Mouse (Mus musculus): ENCODE data around the gene Hesx1. TPM values are rescaled to one million over a fixed set of nuclear protein-coding genes. Genes with fewer than 3 reads are reported as not detected.
"Not testable (repeated sequence)": the region's sequence is repeated elsewhere in the genome, so short reads cannot be mapped to it uniquely, and the experiment has no call there.

Hesx1 gene
- 17.0 and 17.7 TPM in 2 replicates for polyA plus RNA-seq (2015; fragmentation: Nextera tagmentation; extraction: Ambion mirVana)

- 2% methylated on average over 16 of the region's 16 CpGs for WGBS (ENCODE audit: insufficient replicate concordance)
- Histone ChIP-seq H3K36me3 (no peaks in the 10 kb centered on the region), H3K4me1 (replicated peaks) (peaks cover 21% of the 10 kb centered on the region), H3K4me3 (replicated peaks) (peak within 1 kb of the TSS; percentile 38), H3K27ac (no peak within 1 kb of the TSS), H3K9ac (peak within 1 kb of the TSS; percentile 14), H3K9me3 (replicated peaks) (no peaks in the 10 kb centered on the region), H3K27me3 (no peaks in the 10 kb centered on the region), H3K4me2 (peak within 1 kb of the TSS; percentile 56)
- DNase-seq (peak; percentile 10), ATAC-seq (ENCODE audit: low read depth) (peak; percentile 74)
Observed at GRCm38 (mm10) chr14:26994211-26994741, at the start of gene Hesx1. Hesx1 (plus strand) TSS chr14:26994416.

- H3K4me1 ChIP-seq (replicated peaks); H3K9ac ChIP-seq; H3K27ac ChIP-seq; DNase-seq; H3K9me3 ChIP-seq (replicated peaks); H3K27me3 ChIP-seq; H3K36me3 ChIP-seq; ATAC-seq (ENCODE audit: low read depth); H3K4me2 ChIP-seq; H3K4me3 ChIP-seq (replicated peaks): not testable (repeated sequence)
- WGBS (ENCODE audit: insufficient replicate concordance), result 91% methylated on average over 2 of the region's 2 CpGs
Observed at GRCm38 (mm10) chr14:26956139-26956538, 38.1 kb upstream of the Hesx1 start.

- Histone ChIP-seq H3K4me1 (replicated peaks) (no peaks in the 10 kb centered on the region), H3K4me2 (no peak overlapping the region), H3K36me3 (0 out of 2 replicates have a peak, but pooled peaks cover 2% of the 10 kb centered on the region), H3K4me3 (replicated peaks) (no peak overlapping the region), H3K9ac (no peak overlapping the region), H3K27ac (no peak overlapping the region), H3K9me3 (replicated peaks) (no peaks in the 10 kb centered on the region), H3K27me3 (no peaks in the 10 kb centered on the region)
- ATAC-seq (ENCODE audit: low read depth) (no peak), DNase-seq (no peak)
- WGBS (ENCODE audit: insufficient replicate concordance), result 44% methylated on average over 1 of the region's 1 CpGs
Observed at GRCm38 (mm10) chr14:26960518-26960917, 33.7 kb upstream of the Hesx1 start.

DNA sequence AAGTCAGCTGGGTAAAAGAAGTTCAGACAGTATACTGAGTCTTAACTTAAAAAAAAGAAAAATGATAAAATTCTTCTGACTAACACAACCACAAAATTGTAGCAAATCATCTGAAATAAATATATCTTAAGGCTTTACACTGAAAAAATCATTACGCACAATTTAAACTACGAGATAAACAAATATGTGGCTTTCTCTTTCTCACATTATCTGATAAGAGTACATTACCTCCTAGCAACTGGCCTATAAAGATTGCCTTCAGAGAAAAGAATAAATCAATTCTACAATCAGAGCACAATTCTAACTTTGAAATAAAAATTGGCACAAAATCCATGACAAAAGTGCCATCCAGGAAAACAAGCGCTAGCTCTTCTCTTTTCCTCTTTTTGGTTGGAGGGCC lies 25.1 kb upstream of the Hesx1 start:
- Histone ChIP-seq H3K4me1 (replicated peaks) (peaks cover 31% of the 10 kb centered on the region), H3K27ac (no peak overlapping the region), H3K4me2 (peak overlapping the region; percentile 100), H3K9me3 (replicated peaks) (no peaks in the 10 kb centered on the region), H3K36me3 (no peaks in the 10 kb centered on the region), H3K4me3 (replicated peaks) (peak overlapping the region; percentile 87), H3K27me3 (0 out of 2 replicates have a peak, but pooled peaks cover 3% of the 10 kb centered on the region), H3K9ac (peak overlapping the region; percentile 87; the same call in 1 of the 2 replicates)
- ATAC-seq (ENCODE audit: low read depth) (no peak), DNase-seq (no peak)
- WGBS (ENCODE audit: insufficient replicate concordance), result 45% methylated on average over 3 of the region's 3 CpGs

- WGBS (ENCODE audit: insufficient replicate concordance), result under 1% methylated on average over 61 of the region's 62 CpGs
- peak overlapping the region; percentile 58; the same call in 1 of the 2 replicates for H3K27ac ChIP-seq
- peak overlapping the region; percentile 87 for H3K9ac ChIP-seq
- H3K9me3 ChIP-seq (replicated peaks), result no peaks in the 10 kb centered on the region
- H3K27me3 ChIP-seq, result 0 out of 2 replicates have a peak, but pooled peaks cover 3% of the 10 kb centered on the region
- H3K4me2 ChIP-seq, result peak overlapping the region; percentile 100
- ATAC-seq (ENCODE audit: low read depth) (peak; percentile 73), DNase-seq (peak; percentile 40)
- H3K4me3 ChIP-seq (replicated peaks), result peak overlapping the region; percentile 87
- H3K4me1 ChIP-seq (replicated peaks), result peaks cover 31% of the 10 kb centered on the region
- no peaks in the 10 kb centered on the region for H3K36me3 ChIP-seq
Observed at GRCm38 (mm10) chr14:26969856-26970407, 24.3 kb upstream of the Hesx1 start.

GRCm38 (mm10) chr14:26970439-26970932 lies 23.7 kb upstream of the Hesx1 start:
- under 1% methylated on average over 51 of the region's 53 CpGs for WGBS (ENCODE audit: insufficient replicate concordance)
- Histone ChIP-seq H3K36me3 (no peaks in the 10 kb centered on the region), H3K4me3 (replicated peaks) (peak overlapping the region; percentile 87), H3K9me3 (replicated peaks) (no peaks in the 10 kb centered on the region), H3K27me3 (0 out of 2 replicates have a peak, but pooled peaks cover 3% of the 10 kb centered on the region), H3K9ac (peak overlapping the region; percentile 87), H3K4me2 (peak overlapping the region; percentile 100), H3K27ac (peak overlapping the region; percentile 58; the same call in 1 of the 2 replicates), H3K4me1 (replicated peaks) (peaks cover 31% of the 10 kb centered on the region)
- DNase-seq (peak; percentile 88), ATAC-seq (ENCODE audit: low read depth) (peak; percentile 98)

DNA sequence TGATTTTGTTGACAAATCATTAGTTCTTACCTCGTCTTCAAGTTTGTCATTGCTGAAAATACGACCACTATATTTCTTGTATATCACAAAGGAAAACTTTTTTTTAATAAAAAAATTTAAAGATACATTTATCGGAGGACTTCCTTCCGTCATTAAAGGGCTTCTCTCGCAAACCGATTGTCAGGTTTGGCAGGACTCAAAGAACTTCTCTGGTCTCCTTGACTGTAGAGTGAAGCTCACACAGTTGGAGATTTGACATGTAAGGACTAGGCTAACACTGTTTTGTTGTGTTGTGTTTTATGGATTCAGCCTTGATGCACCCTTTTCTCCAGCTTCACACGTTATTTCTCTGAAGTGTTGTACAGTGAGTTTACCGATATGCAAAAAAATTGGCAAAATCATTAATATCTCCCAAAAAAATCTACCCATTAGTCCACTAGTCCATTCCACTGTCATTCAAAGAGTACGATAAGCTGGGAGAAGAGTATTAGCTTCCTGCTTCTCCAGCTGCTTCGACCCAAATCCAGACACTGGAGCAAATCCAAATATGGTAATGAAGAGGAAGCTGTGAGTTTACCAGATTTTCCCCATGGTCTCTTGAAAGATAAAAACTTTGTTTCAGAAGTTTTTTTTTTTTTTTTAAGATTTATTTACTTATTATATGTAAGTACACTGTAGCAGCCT lies 23.0 kb upstream of the Hesx1 start, which contains the start of gene Appl1:
Appl1 (minus strand) TSS at position 127 of the 684 bp plus-strand sequence.
- Histone ChIP-seq H3K4me1 (replicated peaks) (peaks cover 33% of the 10 kb centered on the region), H3K9ac (peak within 1 kb of the TSS; percentile 87), H3K9me3 (replicated peaks) (no peaks in the 10 kb centered on the region), H3K36me3 (no peaks in the 10 kb centered on the region), H3K27ac (peak within 1 kb of the TSS; percentile 58; the same call in 1 of the 2 replicates), H3K27me3 (0 out of 2 replicates have a peak, but pooled peaks cover 3% of the 10 kb centered on the region), H3K4me3 (replicated peaks) (peak within 1 kb of the TSS; percentile 87), H3K4me2 (peak within 1 kb of the TSS; percentile 100)
- ATAC-seq (ENCODE audit: low read depth), result no peak
- no peak for DNase-seq
- WGBS (ENCODE audit: insufficient replicate concordance), result 22% methylated on average over 10 of the region's 10 CpGs

GRCm38 (mm10) chr14:26973089-26973488 lies 21.1 kb upstream of the Hesx1 start:
- H3K9me3 ChIP-seq (replicated peaks), result no peaks in the 10 kb centered on the region
- H3K4me1 ChIP-seq (replicated peaks), result peaks cover 30% of the 10 kb centered on the region
- 0 out of 2 replicates have a peak, but pooled peaks cover 3% of the 10 kb centered on the region for H3K27me3 ChIP-seq
- H3K4me2 ChIP-seq, result no peak overlapping the region
- H3K4me3 ChIP-seq (replicated peaks), result no peak overlapping the region
- ATAC-seq (ENCODE audit: low read depth) (no peak), DNase-seq (no peak)
- no peaks in the 10 kb centered on the region for H3K36me3 ChIP-seq
- no peak overlapping the region for H3K27ac ChIP-seq
- 61% methylated on average over 2 of the region's 2 CpGs for WGBS (ENCODE audit: insufficient replicate concordance)
- H3K9ac ChIP-seq, result no peak overlapping the region

GRCm38 (mm10) chr14:26975490-26975889 lies 18.7 kb upstream of the Hesx1 start:
- 70% methylated on average over 3 of the region's 3 CpGs for WGBS (ENCODE audit: insufficient replicate concordance)
- Histone ChIP-seq H3K36me3 (no peaks in the 10 kb centered on the region), H3K9ac (no peak overlapping the region), H3K4me1 (replicated peaks) (peaks cover 13% of the 10 kb centered on the region), H3K4me3 (replicated peaks) (no peak overlapping the region), H3K4me2 (no peak overlapping the region), H3K27me3 (0 out of 2 replicates have a peak, but pooled peaks cover 3% of the 10 kb centered on the region), H3K9me3 (replicated peaks) (no peaks in the 10 kb centered on the region), H3K27ac (no peak overlapping the region)
- ATAC-seq (ENCODE audit: low read depth) (no peak), DNase-seq (no peak)

- 17% methylated on average over 7 of the region's 7 CpGs for WGBS (ENCODE audit: insufficient replicate concordance)
- no peak overlapping the region for H3K4me2 ChIP-seq
- no peaks in the 10 kb centered on the region for H3K36me3 ChIP-seq
- H3K4me1 ChIP-seq (replicated peaks), result peaks cover 11% of the 10 kb centered on the region
- H3K4me3 ChIP-seq (replicated peaks), result no peak overlapping the region
- DNase-seq, result no peak
- H3K27ac ChIP-seq, result no peak overlapping the region
- 0 out of 2 replicates have a peak, but pooled peaks cover 3% of the 10 kb centered on the region for H3K27me3 ChIP-seq
- no peaks in the 10 kb centered on the region for H3K9me3 ChIP-seq (replicated peaks)
- no peak overlapping the region for H3K9ac ChIP-seq
- no peak; the same call in 1 of the 2 replicates for ATAC-seq (ENCODE audit: low read depth)
Observed at GRCm38 (mm10) chr14:26976212-26976611, 18.0 kb upstream of the Hesx1 start.

DNA sequence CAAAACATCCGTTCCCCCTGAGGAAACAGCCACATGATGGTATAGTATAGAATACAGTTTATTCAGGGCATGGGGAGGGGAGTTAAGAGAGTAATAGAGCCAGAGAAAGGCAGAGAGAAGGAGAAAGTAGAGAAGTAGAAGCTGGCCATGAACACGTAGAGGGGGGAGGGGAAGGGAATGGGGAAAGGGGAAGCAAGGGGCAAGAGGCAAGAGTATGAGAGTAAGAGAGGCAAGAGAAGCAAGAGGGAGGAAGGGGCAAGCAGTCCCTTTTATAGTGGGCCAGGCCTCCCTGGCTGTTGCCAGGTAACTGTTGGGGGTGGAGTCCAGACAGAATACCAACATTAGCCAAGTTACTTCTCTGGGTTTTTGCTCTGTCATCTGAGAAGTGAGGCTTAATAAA lies 16.7 kb upstream of the Hesx1 start:
- Histone ChIP-seq H3K27ac (no peak overlapping the region), H3K9me3 (replicated peaks) (no peaks in the 10 kb centered on the region), H3K9ac (no peak overlapping the region), H3K4me2 (no peak overlapping the region), H3K4me1 (replicated peaks) (peaks cover 8% of the 10 kb centered on the region), H3K36me3 (no peaks in the 10 kb centered on the region), H3K27me3 (no peaks in the 10 kb centered on the region), H3K4me3 (replicated peaks) (no peak overlapping the region)
- no peak for DNase-seq
- whole genome bisulfite sequencing (ENCODE audit: insufficient replicate concordance), result 41% methylated on average over 2 of the region's 2 CpGs
- ATAC-seq (ENCODE audit: low read depth), result no peak
